Mouse (Mus musculus): ENCODE measurements around the gene Mios. TPM values are rescaled to one million over a fixed set of nuclear protein-coding genes. Genes with fewer than 3 reads are reported as not detected.

Mios gene
- total and polyA plus RNA-seq, 3 experiments = 3.2 to 19.0 (median 15.9) TPM

DNA sequence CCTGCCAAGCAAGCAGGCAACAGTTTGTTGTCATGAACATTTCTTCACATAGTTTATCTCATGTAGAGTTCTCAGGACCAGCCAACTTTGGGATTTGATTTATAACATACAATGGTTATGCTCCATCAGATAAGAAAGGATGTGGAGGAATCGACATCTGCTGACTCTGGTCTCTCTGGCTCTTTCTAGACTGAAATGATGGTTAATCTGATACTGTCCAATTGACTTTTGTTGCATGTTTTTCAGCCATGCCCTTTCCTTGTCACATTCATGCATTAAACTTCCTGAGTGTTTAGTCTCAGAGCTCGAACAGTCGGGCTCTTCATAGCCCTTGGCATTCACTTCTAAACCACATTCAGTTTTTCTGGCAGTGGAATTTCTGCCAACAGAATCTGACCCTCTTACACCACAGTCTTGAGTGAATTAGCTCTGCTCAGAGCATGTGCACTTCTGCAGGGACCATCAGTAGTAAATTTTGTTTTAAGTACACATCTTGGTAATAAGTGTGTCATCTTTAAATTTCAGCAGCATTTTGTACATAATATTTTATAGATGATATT is 76.5 kb downstream of the Mios start:
- Histone ChIP-seq H3K4me3 (no peak overlapping the region), H3K79me2 (replicated peaks; ENCODE audit: control insufficient read depth, insufficient read depth, low read length) (no peaks in the 10 kb centered on the region), H3K9ac (ENCODE audit: low read depth, low read length) (no peak overlapping the region), H3K4me1 (ENCODE audit: control insufficient read depth, insufficient read depth, low read length) (no peaks in the 10 kb centered on the region), H3K36me3 (ENCODE audit: control insufficient read depth, insufficient read depth, low read length) (no peaks in the 10 kb centered on the region), H3K27me3 (ENCODE audit: control insufficient read depth, insufficient read depth, low read length) (no peaks in the 10 kb centered on the region), H3K27ac (no peak overlapping the region)
- no peak for DNase-seq
- intact Hi-C loops (cut with DNase I) = no loop called here
- 58% methylated on average over 3 of the region's 3 CpGs for WGBS
- TF ChIP-seq CTCF (IDR thresholded peaks at IDR 0.05) (no peak), EP300 (IDR thresholded peaks at IDR 0.05; ENCODE audit: insufficient read depth, low read depth, low read length) (no peak)

Other genes with a start within 250 kb of the Mios start
- under 1 TPM; 0.32 to 0.70 TPM for gene Col28a1, start 16.6 kb upstream of the Mios start, total RNA-seq (2021)
- gene Col28a1, start 16.6 kb upstream of the Mios start, polyA plus RNA-seq (2012; rRNA removed) = 0.27 and 0.35 TPM in 2 replicates
- gene Rpa3, start 50.0 kb downstream of the Mios start, total RNA-seq (2021) = 10 to 100 TPM; 16.5 to 18.6 TPM
- gene Rpa3, start 50.0 kb downstream of the Mios start, polyA plus RNA-seq (2012; rRNA removed) = 4.5 and 7.2 TPM in 2 replicates
- 10 to 100 TPM; 12.5 to 14.0 TPM for gene Umad1, start 50.1 kb downstream of the Mios start, total RNA-seq (2021)
- 7.3 and 10.6 TPM in 2 replicates for gene Umad1, start 50.1 kb downstream of the Mios start, polyA plus RNA-seq (2012; rRNA removed)
- gene Gm45062, start 50.2 kb downstream of the Mios start, total RNA-seq (2021) = under 1 TPM in 1 of 2 experiments, not detected in 1; 0.57 TPM
- gene Gm45062, start 50.2 kb downstream of the Mios start, polyA plus RNA-seq (2012; rRNA removed) = 1.9 and 2.6 TPM in 2 replicates

Data from heart, adult 2 months (tissue).